Mouse (Mus musculus) embryonic facial prominence, embryonic 15.5 days (tissue): Measurements from ENCODE around the gene Azin2. TPM values are rescaled to one million over a fixed set of nuclear protein-coding genes. Genes with fewer than 3 reads are reported as not detected.

ENCODE experiments used
- ATAC-seq: fragments of 200-750 bp; cut with Nextera tagmentation; 2 replicates; pipeline ENCODE4 v1.8.0; 2017; ENCODE audit warnings: low read depth, moderate TSS enrichment; ENCODE audit not compliant: insufficient number of reproducible peaks, low FRiP score, low TSS enrichment
- H3K27ac ChIP-seq: fragments of 300-500 bp; sonication (generic); replicated peaks from 2 replicates; pipeline ENCODE4 v1.5.1; 2015; ENCODE audit warnings: mild to moderate bottlenecking, inconsistent platforms
- H3K27me3 ChIP-seq: fragments of 300-500 bp; sonication (generic); 2 replicates; pipeline ENCODE4 v1.6.1; 2015; ENCODE audit warnings: inconsistent platforms
- H3K36me3 ChIP-seq: fragments of 300-500 bp; sonication (generic); 2 replicates; pipeline ENCODE4 v1.6.1; 2015; ENCODE audit warnings: mild to moderate bottlenecking, inconsistent platforms
- H3K4me1 ChIP-seq: fragments of 300-500 bp; sonication (generic); 2 replicates; pipeline ENCODE4 v1.6.1; 2015; ENCODE audit warnings: inconsistent platforms
- H3K4me2 ChIP-seq: fragments of 300-500 bp; sonication (generic); replicated peaks from 2 replicates; pipeline ENCODE4 v1.6.1; 2015; ENCODE audit warnings: mild to moderate bottlenecking, inconsistent platforms
- H3K4me3 ChIP-seq: fragments of 300-500 bp; sonication (generic); replicated peaks from 2 replicates; pipeline ENCODE4 v1.5.1; 2015; ENCODE audit warnings: mild to moderate bottlenecking, inconsistent platforms
- H3K9ac ChIP-seq: fragments of 300-500 bp; sonication (generic); 2 replicates; pipeline ENCODE4 v1.6.1; 2015; ENCODE audit warnings: inconsistent platforms
- H3K9me3 ChIP-seq: fragments of 300-500 bp; sonication (generic); replicated peaks from 2 replicates; pipeline ENCODE4 v1.6.1; 2016; ENCODE audit warnings: inconsistent platforms
- WGBS: fragments of 180-500 bp; shearing (Covaris S2); methylation state at CpG from one replicate; pipeline ENCODE4 v1.1.7; 2015; 5-methylcytosine and 5-hydroxymethylcytosine counted together
- polyA plus RNA-seq: library from polyadenylated mRNA; unstranded; fragments of >200 nt; fragmentation: Nextera tagmentation; extraction: Ambion mirVana; gene quantifications from 2 replicates; pipeline ENCODE4 v1.2.1, GENCODE M21; 2015

Azin2 gene
- polyA plus RNA-seq, 1 experiment from 2014 or later, result 32.1 TPM

DNA sequence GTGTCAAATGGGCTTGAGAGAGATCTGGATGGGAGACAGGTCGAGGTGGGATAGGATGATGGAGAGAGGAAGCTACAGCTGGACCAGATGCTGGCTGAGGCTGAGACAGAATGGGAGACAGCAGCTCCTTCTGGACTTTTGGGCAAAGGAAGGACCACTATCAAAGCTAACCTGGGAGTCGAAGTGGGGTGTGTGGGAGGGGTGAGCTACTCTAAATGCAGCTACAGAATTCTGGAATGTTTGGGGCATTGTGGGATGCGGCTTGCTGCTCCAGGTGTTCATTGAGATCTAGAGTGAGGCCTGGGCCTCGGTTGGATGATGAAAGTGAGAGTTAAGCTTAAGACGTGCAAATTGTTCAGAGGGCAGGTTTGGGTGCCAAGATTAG lies 77.5 kb downstream of the Azin2 start:
- ATAC-seq, result no peak
- Histone ChIP-seq H3K9ac (peak overlapping the region; percentile 58; the same call in 1 of the 2 replicates), H3K27me3 (no peaks in the 10 kb centered on the region), H3K9me3 (no peaks in the 10 kb centered on the region), H3K4me2 (peak overlapping the region; percentile 97), H3K4me3 (peak overlapping the region; percentile 79), H3K27ac (no peak overlapping the region; the same call in 1 of the 2 replicates), H3K36me3 (0 out of 2 replicates have a peak, but pooled peaks cover 2% of the 10 kb centered on the region), H3K4me1 (peaks cover 31% of the 10 kb centered on the region)
- WGBS, result 42% methylated on average over 5 of the region's 5 CpGs

DNA sequence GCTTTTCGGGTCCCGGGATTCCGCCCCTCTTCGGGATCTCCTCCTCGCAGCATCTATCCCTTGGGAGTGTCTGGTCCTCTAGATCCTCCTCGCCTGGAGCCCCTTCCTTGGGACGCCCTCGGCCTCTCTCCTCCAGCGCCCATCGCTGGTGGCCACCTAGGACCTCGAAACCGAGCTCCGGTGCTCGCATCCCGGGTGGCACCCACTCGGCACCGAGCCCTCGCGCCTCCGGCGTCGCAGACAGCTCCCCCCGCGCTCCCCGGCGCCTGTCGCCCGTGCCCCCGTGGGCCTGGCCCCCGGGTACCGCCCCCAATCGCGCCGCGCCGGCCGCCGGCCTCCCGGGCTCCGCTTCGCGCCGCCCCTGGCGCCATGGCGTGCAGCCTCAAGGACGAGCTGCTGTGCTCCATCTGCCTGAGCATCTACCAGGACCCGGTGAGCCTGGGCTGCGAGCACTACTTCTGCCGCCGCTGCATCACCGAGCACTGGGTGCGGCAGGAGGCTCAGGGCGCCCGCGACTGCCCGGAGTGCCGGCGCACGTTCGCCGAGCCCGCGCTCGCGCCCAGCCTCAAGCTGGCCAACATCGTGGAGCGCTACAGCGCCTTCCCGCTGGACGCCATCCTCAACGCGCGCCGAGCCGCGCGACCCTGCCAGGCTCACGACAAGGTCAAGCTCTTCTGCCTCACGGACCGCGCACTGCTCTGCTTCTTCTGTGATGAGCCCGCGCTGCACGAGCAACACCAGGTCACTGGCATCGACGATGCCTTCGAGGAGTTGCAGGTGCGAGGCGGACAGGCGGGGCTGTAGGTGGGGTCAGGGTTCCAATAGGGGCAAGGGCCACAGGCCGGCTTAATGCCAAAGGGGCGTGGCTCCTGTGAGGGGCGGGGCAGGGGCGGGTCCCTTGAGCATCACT lies 78.2 kb downstream of the Azin2 start:
- Histone ChIP-seq H3K36me3 (0 out of 2 replicates have a peak, but pooled peaks cover 2% of the 10 kb centered on the region), H3K27me3 (no peaks in the 10 kb centered on the region), H3K9ac (peak overlapping the region; percentile 58), H3K9me3 (no peaks in the 10 kb centered on the region), H3K4me2 (peak overlapping the region; percentile 97), H3K27ac (peak overlapping the region; percentile 44), H3K4me3 (peak overlapping the region; percentile 79), H3K4me1 (peaks cover 38% of the 10 kb centered on the region)
- peak; percentile 26 for ATAC-seq
- WGBS, result under 1% methylated on average over 93 of the region's 94 CpGs

- Histone ChIP-seq H3K27me3 (no peaks in the 10 kb centered on the region), H3K4me3 (peak within 1 kb of the TSS; percentile 79), H3K4me1 (peaks cover 44% of the 10 kb centered on the region), H3K4me2 (peak within 1 kb of the TSS; percentile 97), H3K27ac (peak within 1 kb of the TSS; percentile 44), H3K9ac (peak within 1 kb of the TSS; percentile 58), H3K9me3 (no peaks in the 10 kb centered on the region), H3K36me3 (0 out of 2 replicates have a peak, but pooled peaks cover 2% of the 10 kb centered on the region)
- ATAC-seq, result peak; percentile 67
- WGBS, result under 1% methylated on average over 33 of the region's 37 CpGs
Measured at GRCm38 (mm10) chr4:128883379-128883781, 78.9 kb downstream of the Azin2 start, which contains the start of gene Trim62. Trim62 (plus strand) TSS chr4:128883580.

Other genes with a start within 250 kb of the Azin2 start
- 0.12 and 0.15 TPM in 2 replicates for gene A3galt2, start 207.1 kb downstream of the Azin2 start, polyA plus RNA-seq
- 37.3 and 43.6 TPM in 2 replicates for gene Zfp362, start 156.4 kb downstream of the Azin2 start, polyA plus RNA-seq
- 9.1 and 10.6 TPM in 2 replicates for gene Trim62, start 78.9 kb downstream of the Azin2 start, polyA plus RNA-seq
- 196 and 203 TPM in 2 replicates for gene Ak2, start 29.5 kb upstream of the Azin2 start, polyA plus RNA-seq
- gene Rnf19b, start 95.8 kb upstream of the Azin2 start, polyA plus RNA-seq, result 10.7 and 11.0 TPM in 2 replicates
- 26.6 and 26.9 TPM in 2 replicates for gene Tmem54, start 143.1 kb upstream of the Azin2 start, polyA plus RNA-seq
- gene Hpca, start 159.6 kb upstream of the Azin2 start, polyA plus RNA-seq, result 1.8 and 2.2 TPM in 2 replicates
- 19.7 and 26.3 TPM in 2 replicates for gene Fndc5, start 174.6 kb upstream of the Azin2 start, polyA plus RNA-seq
- gene S100pbp, start 227.3 kb upstream of the Azin2 start, polyA plus RNA-seq, result 17.8 and 18.5 TPM in 2 replicates
- gene Yars, start 227.3 kb upstream of the Azin2 start, polyA plus RNA-seq, result 75.5 and 83.2 TPM in 2 replicates